In the genomic region with DNA sequence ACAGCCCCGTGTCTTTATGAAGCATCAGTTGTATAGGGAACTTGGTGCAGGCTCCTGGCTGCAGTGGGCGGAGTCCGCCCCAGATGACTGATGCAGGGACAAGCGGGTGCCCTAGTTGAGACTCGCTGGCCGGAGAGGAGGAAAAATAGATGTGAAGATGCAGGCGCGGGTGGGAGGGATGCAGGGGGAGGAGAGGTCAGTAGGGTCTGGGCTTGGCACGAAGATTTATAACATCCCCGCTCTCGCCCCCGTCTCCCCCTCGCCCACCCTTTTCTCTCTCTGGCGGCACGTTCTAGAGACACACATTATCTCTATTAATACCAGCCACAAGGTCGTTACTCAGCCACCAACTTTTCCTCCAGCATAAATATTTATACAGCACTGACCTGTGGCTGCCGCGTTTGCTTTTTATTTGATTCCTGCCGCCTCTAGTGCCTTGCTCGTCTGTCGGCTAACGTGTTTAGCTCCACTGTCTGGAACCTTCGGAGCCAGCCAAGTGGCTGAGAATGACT, we compare ENCODE assay signal across 10 mouse cellular contexts.
DNase-seq lines count a peak whose midpoint lies in the region; ATAC-seq lines count a peak whose summit lies in the region.
"Had no signal": no experiment of that assay in that cellular context is flagged by ENCODE, and none has a peak within 500 bp of the region (broad histone marks: within the 10 kb centered on the region; RNA-seq: fewer than 3 reads in every experiment).

No protein-coding gene starts in this region.

- peak overlapping the region; percentile 39; the same call in 1 of the 2 replicates for H3K9ac ChIP-seq in heart, embryonic 11.5 days (ENCODE audit: low read depth, low read length)
- no peak overlapping the region for H3K9ac ChIP-seq in intestine, embryonic 14.5 days (ENCODE audit: low read length)
- no peak overlapping the region for H3K9ac ChIP-seq in midbrain, embryonic 15.5 days

- WGBS in heart, embryonic 11.5 days (ENCODE audit: insufficient replicate concordance): 9% methylated on average over 22 of the region's 23 CpGs
- WGBS in intestine, embryonic 14.5 days: 1% methylated on average over 22 of the region's 23 CpGs
- 21% methylated on average over 23 of the region's 23 CpGs for WGBS in midbrain, embryonic 15.5 days

- peaks cover 9% of the 10 kb centered on the region; the same call in 1 of the 2 replicates for H3K27me3 ChIP-seq in heart, embryonic 11.5 days (ENCODE audit: control insufficient read depth, insufficient read depth, low read length)
- H3K27me3 ChIP-seq in intestine, embryonic 14.5 days (replicated peaks; ENCODE audit: control insufficient read depth, insufficient read depth, low read length): 0 out of 2 replicates have a peak, but pooled peaks cover 3% of the 10 kb centered on the region
- H3K27me3 ChIP-seq in midbrain, embryonic 15.5 days (replicated peaks): peaks cover 8% of the 10 kb centered on the region; the same call in 1 of the 2 replicates

- H3K4me1 ChIP-seq in heart, embryonic 11.5 days (ENCODE audit: control insufficient read depth, insufficient read depth, low read length): peaks cover 10% of the 10 kb centered on the region; the same call in 1 of the 2 replicates
- H3K4me1 ChIP-seq in intestine, embryonic 14.5 days (replicated peaks; ENCODE audit: control insufficient read depth, insufficient read depth, low read length): peaks cover 15% of the 10 kb centered on the region; the same call in 1 of the 2 replicates
- H3K4me1 ChIP-seq in midbrain, embryonic 15.5 days: peaks cover 9% of the 10 kb centered on the region

- no peak overlapping the region for H3K27ac ChIP-seq in heart, embryonic 11.5 days (ENCODE audit: low read depth, low read length)
- H3K27ac ChIP-seq in intestine, embryonic 14.5 days (ENCODE audit: low read depth): no peak overlapping the region
- no peak overlapping the region for H3K27ac ChIP-seq in midbrain, embryonic 15.5 days

- DNase-seq in heart, postnatal 10 days: no peak
- peak; percentile 58 for DNase-seq in embryo, embryonic 11.5 days (ENCODE audit: low read depth, low spot score)
- DNase-seq in intestine, embryonic 14.5 days (ENCODE audit: low spot score): peak; percentile 64
- no peak for DNase-seq in gastrocnemius, adult 8-10 months (ENCODE audit: low spot score in 2 of 2)
- DNase-seq in right cerebral cortex, postnatal 10 days (ENCODE audit: low spot score in 2 of 2): no peak
- DNase-seq in spleen, postnatal 10 days (ENCODE audit: low spot score in 2 of 2): no peak
- DNase-seq: B cell, adult 2 months; right cerebral cortex, postnatal 25 days had no signal

- H3K9me3 ChIP-seq in heart, embryonic 11.5 days (replicated peaks; ENCODE audit: control insufficient read depth, low read length): peaks cover 2% of the 10 kb centered on the region; the same call in 1 of the 2 replicates
- no peaks in the 10 kb centered on the region for H3K9me3 ChIP-seq in intestine, embryonic 14.5 days (ENCODE audit: control insufficient read depth, low read length)
- no peaks in the 10 kb centered on the region for H3K9me3 ChIP-seq in midbrain, embryonic 15.5 days

- peak overlapping the region; percentile 30 for H3K4me3 ChIP-seq in heart, embryonic 11.5 days (ENCODE audit: low read depth, low read length)
- peak overlapping the region; percentile 18 for H3K4me3 ChIP-seq in intestine, embryonic 14.5 days (ENCODE audit: low read depth, low read length)
- H3K4me3 ChIP-seq in midbrain, embryonic 15.5 days: peak overlapping the region; percentile 25

- no peaks in the 10 kb centered on the region for H3K36me3 ChIP-seq in heart, embryonic 11.5 days (ENCODE audit: control insufficient read depth, insufficient read depth, low read length)
- no peaks in the 10 kb centered on the region for H3K36me3 ChIP-seq in intestine, embryonic 14.5 days (ENCODE audit: control insufficient read depth, insufficient read depth, low read length)
- no peaks in the 10 kb centered on the region for H3K36me3 ChIP-seq in midbrain, embryonic 15.5 days (replicated peaks)

- peak overlapping the region; percentile 60 for H3K4me2 ChIP-seq in heart, embryonic 11.5 days
- peak overlapping the region; percentile 53 for H3K4me2 ChIP-seq in intestine, embryonic 14.5 days (ENCODE audit: low read length)
- peak overlapping the region; percentile 57 for H3K4me2 ChIP-seq in midbrain, embryonic 15.5 days

- ATAC-seq in heart, embryonic 11.5 days (replicated peaks; ENCODE audit: insufficient number of reproducible peaks, low FRiP score, low TSS enrichment): no peak
- ATAC-seq in intestine, embryonic 14.5 days (replicated peaks; ENCODE audit: low FRiP score, low TSS enrichment, low read depth): no peak; the same call in 1 of the 2 replicates
- no peak for ATAC-seq in midbrain, embryonic 15.5 days (replicated peaks)

- intact Hi-C loops in heart, postnatal 10 days (cut with DNase I): no loop called here

Comparison
In these comparisons a context has a peak if more than half of its experiments do, and no peak if none do; other contexts are left out.
1. DNase-seq: peak in embryo, embryonic 11.5 days (single experiment) and intestine, embryonic 14.5 days (single experiment); none in heart, postnatal 10 days (0 of 2), gastrocnemius, adult 8-10 months (0 of 2), right cerebral cortex, postnatal 10 days (0 of 2) and spleen, postnatal 10 days (0 of 2).
2. Peak in every context shown above with its lines, with median percentiles within 50 percentile points of each other: H3K4me2 ChIP-seq and H3K4me3 ChIP-seq.